Mouse (Mus musculus): Measurements from ENCODE around the gene Neurl1b.

Neurl1b gene

DNA sequence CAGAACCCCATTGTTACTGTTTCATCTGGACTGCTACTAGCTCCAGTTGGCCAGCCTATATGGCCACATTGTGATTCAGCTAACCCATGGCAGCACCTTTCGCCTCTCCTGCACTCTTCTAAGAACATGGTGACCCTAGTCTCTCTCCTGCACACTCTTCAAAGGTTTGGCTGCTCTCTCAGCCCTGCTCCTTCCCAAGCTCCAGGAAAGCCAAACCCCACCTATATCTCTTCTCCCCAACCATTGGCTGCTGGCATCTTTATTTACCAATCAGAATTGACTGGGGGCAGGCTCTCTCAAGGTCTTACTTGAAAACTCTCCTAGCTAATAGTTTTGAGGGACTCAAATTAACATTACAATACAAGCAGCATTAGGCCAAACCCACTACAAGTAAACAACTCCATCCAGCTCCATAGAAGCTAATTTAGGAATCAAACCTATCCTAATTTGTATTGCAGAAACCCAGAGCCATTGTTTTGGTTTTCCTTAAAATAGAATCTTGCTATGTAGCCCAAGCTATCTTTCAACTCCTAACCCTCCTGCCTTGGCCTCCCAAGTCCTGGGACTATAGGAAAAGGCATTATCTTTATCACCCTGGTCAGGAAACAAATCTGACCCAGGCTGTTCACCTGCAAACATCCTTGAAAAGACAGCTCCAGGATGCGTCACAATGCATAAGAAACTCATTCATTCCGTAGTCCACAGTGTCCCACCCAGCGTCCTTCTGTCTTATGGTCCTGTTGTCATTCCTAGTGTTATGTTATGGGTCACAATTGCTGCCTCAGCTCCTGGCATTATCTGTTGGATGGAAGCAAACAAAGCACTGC, 80.2 kb downstream of the Neurl1b start:
- no peak for DNase-seq (ENCODE audit: low read depth, low spot score)
